Mouse (Mus musculus) E14TG2a.4 (cell line): ENCODE measurements around the gene Upk3b.

Source experiments
- CTCF ChIP-seq: conservative IDR thresholded peaks from 2 replicates; pipeline ENCODE4 v1.5.1; 2014; ENCODE audit warnings: low read length
- POU5F1 ChIP-seq: IDR thresholded peaks from 2 replicates; pipeline ENCODE4 v1.6.1; 2014; ENCODE audit warnings: low read length, borderline replicate concordance

- TF ChIP-seq CTCF, result no peak
- TF ChIP-seq POU5F1, result no peak
Observed at GRCm38 (mm10) chr5:135990601-135991000, 47.7 kb upstream of the Upk3b start.
